Mouse (Mus musculus): ENCODE results near the gene Car14. TPM values are rescaled to one million over a fixed set of nuclear protein-coding genes. Genes with fewer than 3 reads are reported as not detected.
"Not testable (repeated sequence)": the region's sequence is repeated elsewhere in the genome, so short reads cannot be mapped to it uniquely, and the experiment has no call there.

The Car14 gene
- polyA plus RNA-seq (2015; fragmentation: Nextera tagmentation; extraction: Ambion mirVana), result 13.1 and 14.7 TPM in 2 replicates

- peak within 1 kb of the TSS; percentile 61 for H3K4me2 ChIP-seq
- H3K27me3 ChIP-seq, result peaks cover 27% of the 10 kb centered on the region
- ATAC-seq (ENCODE audit: low FRiP score, low read depth), result no peak; the same call in 1 of the 2 replicates
- no peaks in the 10 kb centered on the region for H3K36me3 ChIP-seq
- no peaks in the 10 kb centered on the region for H3K9me3 ChIP-seq
- H3K9ac ChIP-seq, result peak within 1 kb of the TSS; percentile 26; the same call in 1 of the 2 replicates
- H3K4me3 ChIP-seq, result peak within 1 kb of the TSS; percentile 25
- H3K27ac ChIP-seq (replicated peaks), result 0 out of 2 replicates have a peak within 1 kb of the TSS, but pooled peaks have one; percentile 10
- peaks cover 30% of the 10 kb centered on the region for H3K4me1 ChIP-seq (replicated peaks)
- 0% methylated on average over 15 of the region's 15 CpGs for WGBS
Observed at GRCm38 (mm10) chr3:95904568-95904967, at the start of gene Car14. Gene Car14, minus strand, starts transcription at chr3:95904691.

- H3K27ac ChIP-seq (replicated peaks), result peak overlapping the region; percentile 17; the same call in 1 of the 2 replicates
Observed at GRCm38 (mm10) chr3:95953522-95953921, 49.0 kb upstream of the Car14 start.

GRCm38 (mm10) chr3:95953023-95953422, 48.5 kb upstream of the Car14 start:
- Histone ChIP-seq H3K9ac (no peak overlapping the region), H3K27me3 (no peaks in the 10 kb centered on the region), H3K9me3 (no peaks in the 10 kb centered on the region), H3K4me2 (no peak overlapping the region), H3K4me3 (no peak overlapping the region), H3K36me3 (no peaks in the 10 kb centered on the region), H3K27ac (replicated peaks) (0 out of 2 replicates have a peak overlapping the region, but pooled peaks have one; percentile 17), H3K4me1 (replicated peaks) (peaks cover 7% of the 10 kb centered on the region; the same call in 1 of the 2 replicates)
- no peak for ATAC-seq (ENCODE audit: low FRiP score, low read depth)

More at GRCm38 (mm10) chr3:95953522-95953921, 49.0 kb upstream of the Car14 start:
- Histone ChIP-seq H3K27me3 (no peaks in the 10 kb centered on the region), H3K4me1 (replicated peaks) (peaks cover 7% of the 10 kb centered on the region; the same call in 1 of the 2 replicates), H3K4me2 (no peak overlapping the region), H3K4me3 (no peak overlapping the region), H3K9me3 (no peaks in the 10 kb centered on the region), H3K9ac (no peak overlapping the region), H3K36me3 (no peaks in the 10 kb centered on the region)
- no peak for ATAC-seq (ENCODE audit: low FRiP score, low read depth)
- 54% methylated on average over 3 of the region's 3 CpGs for WGBS

GRCm38 (mm10) chr3:95951566-95951965, 47.1 kb upstream of the Car14 start:
- Histone ChIP-seq H3K9ac (peak overlapping the region; percentile 74), H3K4me3 (peak overlapping the region; percentile 65), H3K27ac (replicated peaks) (peak overlapping the region; percentile 99), H3K4me2 (peak overlapping the region; percentile 69)
- not testable (repeated sequence) for H3K27me3 ChIP-seq; H3K36me3 ChIP-seq; H3K4me1 ChIP-seq (replicated peaks); H3K9me3 ChIP-seq; ATAC-seq (ENCODE audit: low FRiP score, low read depth)
- WGBS, result 70% methylated on average over 12 of the region's 12 CpGs

GRCm38 (mm10) chr3:95950763-95951551, 46.5 kb upstream of the Car14 start:
- 1% methylated on average over 49 of the region's 49 CpGs for WGBS
- ATAC-seq (ENCODE audit: low FRiP score, low read depth), result peak; percentile 98
- Histone ChIP-seq H3K9ac (peak overlapping the region; percentile 74), H3K4me1 (replicated peaks) (peaks cover 7% of the 10 kb centered on the region; the same call in 1 of the 2 replicates), H3K27ac (replicated peaks) (peak overlapping the region; percentile 99), H3K4me3 (peak overlapping the region; percentile 65), H3K4me2 (peak overlapping the region; percentile 69), H3K36me3 (no peaks in the 10 kb centered on the region), H3K9me3 (no peaks in the 10 kb centered on the region), H3K27me3 (no peaks in the 10 kb centered on the region)

GRCm38 (mm10) chr3:95948325-95948724, 43.8 kb upstream of the Car14 start:
- H3K27ac ChIP-seq (replicated peaks), result no peak overlapping the region
- no peak overlapping the region for H3K9ac ChIP-seq
- peaks cover 7% of the 10 kb centered on the region; the same call in 1 of the 2 replicates for H3K4me1 ChIP-seq (replicated peaks)
- H3K9me3 ChIP-seq, result no peaks in the 10 kb centered on the region
- 92% methylated on average over 5 of the region's 5 CpGs for WGBS
- H3K4me2 ChIP-seq, result no peak overlapping the region
- no peak for ATAC-seq (ENCODE audit: low FRiP score, low read depth)
- no peaks in the 10 kb centered on the region for H3K27me3 ChIP-seq
- peaks cover 9% of the 10 kb centered on the region for H3K36me3 ChIP-seq
- no peak overlapping the region for H3K4me3 ChIP-seq

GRCm38 (mm10) chr3:95945731-95946240, 41.3 kb upstream of the Car14 start:
- H3K9me3 ChIP-seq, result no peaks in the 10 kb centered on the region
- no peak overlapping the region for H3K9ac ChIP-seq
- H3K4me2 ChIP-seq, result no peak overlapping the region
- no peaks in the 10 kb centered on the region for H3K4me1 ChIP-seq (replicated peaks)
- H3K27me3 ChIP-seq, result no peaks in the 10 kb centered on the region
- WGBS, result 69% methylated on average over 14 of the region's 14 CpGs
- H3K4me3 ChIP-seq, result no peak overlapping the region
- H3K27ac ChIP-seq (replicated peaks), result no peak overlapping the region
- no peak for ATAC-seq (ENCODE audit: low FRiP score, low read depth)
- peaks cover 27% of the 10 kb centered on the region for H3K36me3 ChIP-seq

- no peaks in the 10 kb centered on the region for H3K27me3 ChIP-seq
- no peaks in the 10 kb centered on the region for H3K9me3 ChIP-seq
- no peak overlapping the region for H3K4me2 ChIP-seq
- no peak for ATAC-seq (ENCODE audit: low FRiP score, low read depth)
- H3K36me3 ChIP-seq, result peaks cover 34% of the 10 kb centered on the region
- no peak overlapping the region for H3K27ac ChIP-seq (replicated peaks)
- no peak overlapping the region for H3K4me3 ChIP-seq
- no peak overlapping the region for H3K9ac ChIP-seq
- WGBS, result 88% methylated on average over 8 of the region's 8 CpGs
- H3K4me1 ChIP-seq (replicated peaks), result no peaks in the 10 kb centered on the region
Observed at GRCm38 (mm10) chr3:95944742-95945141, 40.3 kb upstream of the Car14 start.

- 93% methylated on average over 7 of the region's 7 CpGs for WGBS
- H3K27ac ChIP-seq (replicated peaks), result no peak overlapping the region
- H3K27me3 ChIP-seq, result no peaks in the 10 kb centered on the region
- no peak for ATAC-seq (ENCODE audit: low FRiP score, low read depth)
- H3K9ac ChIP-seq, result no peak overlapping the region
- H3K36me3 ChIP-seq, result peaks cover 49% of the 10 kb centered on the region
- no peaks in the 10 kb centered on the region for H3K4me1 ChIP-seq (replicated peaks)
- no peaks in the 10 kb centered on the region for H3K9me3 ChIP-seq
- no peak overlapping the region for H3K4me2 ChIP-seq
- no peak overlapping the region for H3K4me3 ChIP-seq
Observed at GRCm38 (mm10) chr3:95943226-95943625, 38.7 kb upstream of the Car14 start.

GRCm38 (mm10) chr3:95942749-95943148, 38.3 kb upstream of the Car14 start:
- WGBS, result 88% methylated on average over 6 of the region's 6 CpGs
- no peak for ATAC-seq (ENCODE audit: low FRiP score, low read depth)
- Histone ChIP-seq H3K9me3 (no peaks in the 10 kb centered on the region), H3K36me3 (peaks cover 54% of the 10 kb centered on the region), H3K4me3 (no peak overlapping the region), H3K4me2 (no peak overlapping the region), H3K27me3 (no peaks in the 10 kb centered on the region), H3K27ac (replicated peaks) (no peak overlapping the region), H3K4me1 (replicated peaks) (no peaks in the 10 kb centered on the region), H3K9ac (no peak overlapping the region)

GRCm38 (mm10) chr3:95938835-95939234, 34.3 kb upstream of the Car14 start:
- peaks cover 70% of the 10 kb centered on the region for H3K36me3 ChIP-seq
- no peak for ATAC-seq (ENCODE audit: low FRiP score, low read depth)
- WGBS, result 94% methylated on average over 15 of the region's 15 CpGs

GRCm38 (mm10) chr3:95938217-95938616, 33.7 kb upstream of the Car14 start:
- WGBS, result 96% methylated on average over 8 of the region's 8 CpGs
- no peak overlapping the region for H3K27ac ChIP-seq (replicated peaks)
- no peaks in the 10 kb centered on the region for H3K27me3 ChIP-seq
- ATAC-seq (ENCODE audit: low FRiP score, low read depth), result no peak
- no peaks in the 10 kb centered on the region for H3K9me3 ChIP-seq
- no peak overlapping the region for H3K4me2 ChIP-seq
- no peaks in the 10 kb centered on the region for H3K4me1 ChIP-seq (replicated peaks)
- no peak overlapping the region for H3K9ac ChIP-seq
- H3K36me3 ChIP-seq, result peaks cover 70% of the 10 kb centered on the region
- no peak overlapping the region for H3K4me3 ChIP-seq

More at GRCm38 (mm10) chr3:95938835-95939234, 34.3 kb upstream of the Car14 start:
- H3K27me3 ChIP-seq, result no peaks in the 10 kb centered on the region
- H3K9me3 ChIP-seq, result no peaks in the 10 kb centered on the region
- no peak overlapping the region for H3K4me2 ChIP-seq
- no peak overlapping the region for H3K4me3 ChIP-seq
- no peak overlapping the region for H3K27ac ChIP-seq (replicated peaks)
- no peak overlapping the region for H3K9ac ChIP-seq
- no peaks in the 10 kb centered on the region for H3K4me1 ChIP-seq (replicated peaks)

All from hindbrain, embryonic 15.5 days (tissue).